Mouse (Mus musculus): ENCODE results near the gene Lbx1. TPM values are rescaled to one million over a fixed set of nuclear protein-coding genes. Genes with fewer than 3 reads are reported as not detected.

Lbx1 gene
- polyA plus RNA-seq, 1 experiment from 2014 or later = not detected

GRCm38 (mm10) chr19:45229378-45230135 is 6.1 kb downstream of the Lbx1 start:
- Histone ChIP-seq H3K36me3 (ENCODE audit: control insufficient read depth, insufficient read depth, low read length) (no peaks in the 10 kb centered on the region), H3K4me3 (ENCODE audit: control insufficient read depth in 1 of 2, insufficient read depth in 1 of 2, low read depth in 1 of 2, low read length in 2 of 2) (peak overlapping the region; percentile 31 to 37), H3K27ac (replicated peaks in 1 of 2; ENCODE audit: control insufficient read depth in 1 of 2, insufficient read depth in 1 of 2, low read depth in 2 of 2, low read length in 2 of 2) (no peak overlapping the region), H3K27me3 (ENCODE audit: control insufficient read depth, insufficient read depth, low read length) (peaks cover 93% of the 10 kb centered on the region), H3K9ac (ENCODE audit: low read length) (no peak overlapping the region), H3K9me3 (ENCODE audit: control insufficient read depth, low read length) (no peaks in the 10 kb centered on the region), H3K4me1 (ENCODE audit: control insufficient read depth in 2 of 2, insufficient read depth in 2 of 2, low read length in 2 of 2) (peaks cover 0 to 27% of the 10 kb centered on the region in 2 experiments; a peak in 3 of 4 replicates), H3K4me2 (ENCODE audit: low read length) (peak overlapping the region; percentile 59)
- no peak for ATAC-seq (ENCODE audit: insufficient number of reproducible peaks, insufficient read depth, low FRiP score, low read depth)
- under 1% methylated on average over 33 of the region's 33 CpGs for WGBS

- Histone ChIP-seq H3K36me3 (ENCODE audit: control insufficient read depth, insufficient read depth, low read length) (no peaks in the 10 kb centered on the region), H3K4me3 (ENCODE audit: control insufficient read depth in 1 of 2, insufficient read depth in 1 of 2, low read depth in 1 of 2, low read length in 2 of 2) (peak overlapping the region in 1 of 2 experiments; percentile 37; a peak in 1 of 4 replicates), H3K9ac (ENCODE audit: low read length) (no peak overlapping the region), H3K27ac (replicated peaks in 1 of 2; ENCODE audit: control insufficient read depth in 1 of 2, insufficient read depth in 1 of 2, low read depth in 2 of 2, low read length in 2 of 2) (no peak overlapping the region), H3K4me2 (ENCODE audit: low read length) (no peak overlapping the region), H3K27me3 (ENCODE audit: control insufficient read depth, insufficient read depth, low read length) (peaks cover 93% of the 10 kb centered on the region), H3K4me1 (ENCODE audit: control insufficient read depth in 2 of 2, insufficient read depth in 2 of 2, low read length in 2 of 2) (peaks cover 0 to 24% of the 10 kb centered on the region in 2 experiments; a peak in 3 of 4 replicates), H3K9me3 (ENCODE audit: control insufficient read depth, low read length) (no peaks in the 10 kb centered on the region)
- 10% methylated on average over 4 of the region's 4 CpGs for WGBS
- no peak for ATAC-seq (ENCODE audit: insufficient number of reproducible peaks, insufficient read depth, low FRiP score, low read depth)
Observed at GRCm38 (mm10) chr19:45228781-45229180, 6.8 kb downstream of the Lbx1 start.

- H3K36me3 ChIP-seq (ENCODE audit: control insufficient read depth, insufficient read depth, low read length) = no peaks in the 10 kb centered on the region
- WGBS = 10% methylated on average over 11 of the region's 12 CpGs
- H3K4me2 ChIP-seq (ENCODE audit: low read length) = no peak overlapping the region
- peaks cover 94% of the 10 kb centered on the region for H3K27me3 ChIP-seq (ENCODE audit: control insufficient read depth, insufficient read depth, low read length)
- H3K9me3 ChIP-seq (ENCODE audit: control insufficient read depth, low read length) = no peaks in the 10 kb centered on the region
- ATAC-seq (ENCODE audit: insufficient number of reproducible peaks, insufficient read depth, low FRiP score, low read depth) = no peak
- no peak overlapping the region for H3K9ac ChIP-seq (ENCODE audit: low read length)
- no peak overlapping the region for H3K27ac ChIP-seq (replicated peaks in 1 of 2; ENCODE audit: control insufficient read depth in 1 of 2, insufficient read depth in 1 of 2, low read depth in 2 of 2, low read length in 2 of 2)
- peaks cover 0 to 19% of the 10 kb centered on the region in 2 experiments; a peak in 2 of 4 replicates for H3K4me1 ChIP-seq (ENCODE audit: control insufficient read depth in 2 of 2, insufficient read depth in 2 of 2, low read length in 2 of 2)
- H3K4me3 ChIP-seq (ENCODE audit: control insufficient read depth in 1 of 2, insufficient read depth in 1 of 2, low read depth in 1 of 2, low read length in 2 of 2) = no peak overlapping the region
Observed at GRCm38 (mm10) chr19:45228097-45228496, 7.5 kb downstream of the Lbx1 start.

GRCm38 (mm10) chr19:45227671-45228070 is 7.9 kb downstream of the Lbx1 start:
- H3K9me3 ChIP-seq (ENCODE audit: control insufficient read depth, low read length) = no peaks in the 10 kb centered on the region
- WGBS = 11% methylated on average over 1 of the region's 1 CpGs

GRCm38 (mm10) chr19:45227049-45227448 is 8.6 kb downstream of the Lbx1 start:
- Histone ChIP-seq H3K9me3 (ENCODE audit: control insufficient read depth, low read length) (no peaks in the 10 kb centered on the region), H3K36me3 (ENCODE audit: control insufficient read depth, insufficient read depth, low read length) (no peaks in the 10 kb centered on the region), H3K27ac (replicated peaks in 1 of 2; ENCODE audit: control insufficient read depth in 1 of 2, insufficient read depth in 1 of 2, low read depth in 2 of 2, low read length in 2 of 2) (no peak overlapping the region), H3K4me2 (ENCODE audit: low read length) (no peak overlapping the region), H3K4me1 (ENCODE audit: control insufficient read depth in 2 of 2, insufficient read depth in 2 of 2, low read length in 2 of 2) (peaks cover 0 to 19% of the 10 kb centered on the region in 2 experiments; a peak in 2 of 4 replicates), H3K4me3 (ENCODE audit: control insufficient read depth in 1 of 2, insufficient read depth in 1 of 2, low read depth in 1 of 2, low read length in 2 of 2) (no peak overlapping the region), H3K9ac (ENCODE audit: low read length) (no peak overlapping the region), H3K27me3 (ENCODE audit: control insufficient read depth, insufficient read depth, low read length) (peaks cover 95% of the 10 kb centered on the region)
- WGBS = 7% methylated on average over 3 of the region's 3 CpGs
- no peak for ATAC-seq (ENCODE audit: insufficient number of reproducible peaks, insufficient read depth, low FRiP score, low read depth)

More at GRCm38 (mm10) chr19:45227671-45228070, 7.9 kb downstream of the Lbx1 start:
- Histone ChIP-seq H3K4me2 (ENCODE audit: low read length) (no peak overlapping the region), H3K27me3 (ENCODE audit: control insufficient read depth, insufficient read depth, low read length) (peaks cover 95% of the 10 kb centered on the region), H3K9ac (ENCODE audit: low read length) (no peak overlapping the region), H3K4me3 (ENCODE audit: control insufficient read depth in 1 of 2, insufficient read depth in 1 of 2, low read depth in 1 of 2, low read length in 2 of 2) (no peak overlapping the region), H3K36me3 (ENCODE audit: control insufficient read depth, insufficient read depth, low read length) (no peaks in the 10 kb centered on the region), H3K27ac (replicated peaks in 1 of 2; ENCODE audit: control insufficient read depth in 1 of 2, insufficient read depth in 1 of 2, low read depth in 2 of 2, low read length in 2 of 2) (no peak overlapping the region), H3K4me1 (ENCODE audit: control insufficient read depth in 2 of 2, insufficient read depth in 2 of 2, low read length in 2 of 2) (peaks cover 0 to 19% of the 10 kb centered on the region in 2 experiments; a peak in 2 of 4 replicates)
- no peak for ATAC-seq (ENCODE audit: insufficient number of reproducible peaks, insufficient read depth, low FRiP score, low read depth)

- Histone ChIP-seq H3K27ac (replicated peaks in 1 of 2; ENCODE audit: control insufficient read depth in 1 of 2, insufficient read depth in 1 of 2, low read depth in 2 of 2, low read length in 2 of 2) (no peak overlapping the region), H3K4me3 (ENCODE audit: control insufficient read depth in 1 of 2, insufficient read depth in 1 of 2, low read depth in 1 of 2, low read length in 2 of 2) (no peak overlapping the region), H3K36me3 (ENCODE audit: control insufficient read depth, insufficient read depth, low read length) (no peaks in the 10 kb centered on the region), H3K9me3 (ENCODE audit: control insufficient read depth, low read length) (no peaks in the 10 kb centered on the region), H3K9ac (ENCODE audit: low read length) (no peak overlapping the region), H3K4me2 (ENCODE audit: low read length) (no peak overlapping the region), H3K27me3 (ENCODE audit: control insufficient read depth, insufficient read depth, low read length) (peaks cover 95% of the 10 kb centered on the region), H3K4me1 (ENCODE audit: control insufficient read depth in 2 of 2, insufficient read depth in 2 of 2, low read length in 2 of 2) (peaks cover 0 to 15% of the 10 kb centered on the region in 2 experiments; a peak in 2 of 4 replicates)
- no peak for ATAC-seq (ENCODE audit: insufficient number of reproducible peaks, insufficient read depth, low FRiP score, low read depth)
- 7% methylated on average over 8 of the region's 8 CpGs for WGBS
Observed at GRCm38 (mm10) chr19:45226246-45226645, 9.4 kb downstream of the Lbx1 start.

- no peak for ATAC-seq (ENCODE audit: insufficient number of reproducible peaks, insufficient read depth, low FRiP score, low read depth)
- Histone ChIP-seq H3K27me3 (ENCODE audit: control insufficient read depth, insufficient read depth, low read length) (peaks cover 89% of the 10 kb centered on the region), H3K27ac (replicated peaks in 1 of 2; ENCODE audit: control insufficient read depth in 1 of 2, insufficient read depth in 1 of 2, low read depth in 2 of 2, low read length in 2 of 2) (no peak overlapping the region), H3K9ac (ENCODE audit: low read length) (no peak overlapping the region), H3K36me3 (ENCODE audit: control insufficient read depth, insufficient read depth, low read length) (no peaks in the 10 kb centered on the region), H3K4me3 (ENCODE audit: control insufficient read depth in 1 of 2, insufficient read depth in 1 of 2, low read depth in 1 of 2, low read length in 2 of 2) (no peak overlapping the region), H3K4me2 (ENCODE audit: low read length) (no peak overlapping the region), H3K9me3 (ENCODE audit: control insufficient read depth, low read length) (no peaks in the 10 kb centered on the region), H3K4me1 (ENCODE audit: control insufficient read depth in 2 of 2, insufficient read depth in 2 of 2, low read length in 2 of 2) (peaks cover 0 to 14% of the 10 kb centered on the region in 2 experiments; a peak in 2 of 4 replicates)
- WGBS = 5% methylated on average over 12 of the region's 12 CpGs
Observed at GRCm38 (mm10) chr19:45225130-45225529, 10.5 kb downstream of the Lbx1 start.

All from heart, embryonic 14.5 days (tissue).